Mouse (Mus musculus) spleen, adult 2 months (tissue): Measurements from ENCODE around the gene Cd160. TPM values are rescaled to one million over a fixed set of nuclear protein-coding genes. Genes with fewer than 3 reads are reported as not detected.

Experiments used
- DNase-seq, 2 experiments: peaks; one replicate each; pipeline versions ENCODE4 v3.0.0 to v3.0.0-alpha.2; 2012 to 2021; ENCODE audit warnings: low spot score in 2 of 2, low read depth in 1 of 2
- H3K27ac ChIP-seq: fragments of 200-500 bp; 2 replicates; pipeline ENCODE4 v1.5.1; 2012; ENCODE audit warnings: low read length, inconsistent platforms; ENCODE audit not compliant: insufficient read depth
- H3K27me3 ChIP-seq: fragments of 200-500 bp; 2 replicates; pipeline ENCODE4 v1.6.1; 2012; ENCODE audit warnings: mild to moderate bottlenecking, moderate library complexity, low read length, inconsistent platforms; ENCODE audit not compliant: control insufficient read depth, insufficient read depth
- H3K36me3 ChIP-seq: fragments of 200-500 bp; 2 replicates; pipeline ENCODE4 v1.6.1; 2012; ENCODE audit warnings: mild to moderate bottlenecking, low read length, inconsistent platforms; ENCODE audit not compliant: control insufficient read depth, insufficient read depth
- H3K4me1 ChIP-seq: fragments of 200-500 bp; 2 replicates; pipeline ENCODE4 v1.6.1; 2011; ENCODE audit warnings: inconsistent platforms; ENCODE audit not compliant: control insufficient read depth, insufficient read depth, insufficient read length
- H3K4me3 ChIP-seq: fragments of 200-500 bp; 2 replicates; pipeline ENCODE4 v1.5.1; 2011; ENCODE audit warnings: mild to moderate bottlenecking, inconsistent platforms; ENCODE audit not compliant: insufficient read depth, insufficient read length; ENCODE audit errors: extremely low read depth
- CTCF ChIP-seq: fragments of 200-500 bp; IDR thresholded peaks from 2 replicates; pipeline ENCODE4 v1.5.1; 2011; ENCODE audit warnings: mild to moderate bottlenecking, inconsistent platforms; ENCODE audit not compliant: insufficient read depth, insufficient read length, insufficient replicate concordance; ENCODE audit errors: extremely low read depth
- POLR2A ChIP-seq: fragments of 200-500 bp; IDR thresholded peaks from 2 replicates; pipeline ENCODE4 v1.6.1; 2011; ENCODE audit warnings: low read depth, low read length, inconsistent platforms
- WGBS: fragments of 180-500 bp; shearing (Covaris S2); methylation state at CpG from one replicate; pipeline ENCODE4 v1.1.7; 2018; 5-methylcytosine and 5-hydroxymethylcytosine counted together
- polyA plus RNA-seq: library from polyadenylated mRNA; depleted of rRNA; stranded (reverse); fragments of >200 nt; gene quantifications from 2 replicates; pipeline ENCODE4 v1.2.3, GENCODE M21; 2012

Gene Cd160
- polyA plus RNA-seq, 1 experiment, result 3.2 TPM

DNA sequence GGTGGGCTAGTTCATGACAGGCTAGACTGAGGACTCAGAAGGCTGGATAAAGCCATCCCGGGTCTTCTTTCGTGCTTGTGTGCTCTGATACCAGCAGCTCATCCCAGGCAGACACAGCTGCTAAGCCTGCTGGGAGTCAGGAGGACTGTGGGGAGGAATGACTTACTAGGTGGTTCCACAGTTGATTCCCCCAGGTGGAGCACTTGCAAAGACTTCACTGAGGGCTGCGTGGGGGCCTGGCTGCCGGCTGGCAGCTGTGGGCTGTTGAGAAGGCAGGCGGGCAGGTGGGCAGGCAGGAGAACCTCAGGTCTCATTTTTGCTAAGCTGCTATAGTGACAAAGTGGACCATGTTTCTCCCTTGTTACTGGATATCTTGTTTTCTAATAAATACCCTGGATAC lies 31.3 kb upstream of the Cd160 start:
- no peak for DNase-seq
- Histone ChIP-seq H3K4me1 (no peaks in the 10 kb centered on the region), H3K27me3 (no peaks in the 10 kb centered on the region; the same call in 1 of the 2 replicates), H3K36me3 (0 out of 2 replicates have a peak, but pooled peaks cover 1% of the 10 kb centered on the region), H3K27ac (no peak overlapping the region), H3K4me3 (no peak overlapping the region)
- WGBS, result 92% methylated on average over 5 of the region's 5 CpGs
- TF ChIP-seq CTCF (no peak), POLR2A (no peak)

DNA sequence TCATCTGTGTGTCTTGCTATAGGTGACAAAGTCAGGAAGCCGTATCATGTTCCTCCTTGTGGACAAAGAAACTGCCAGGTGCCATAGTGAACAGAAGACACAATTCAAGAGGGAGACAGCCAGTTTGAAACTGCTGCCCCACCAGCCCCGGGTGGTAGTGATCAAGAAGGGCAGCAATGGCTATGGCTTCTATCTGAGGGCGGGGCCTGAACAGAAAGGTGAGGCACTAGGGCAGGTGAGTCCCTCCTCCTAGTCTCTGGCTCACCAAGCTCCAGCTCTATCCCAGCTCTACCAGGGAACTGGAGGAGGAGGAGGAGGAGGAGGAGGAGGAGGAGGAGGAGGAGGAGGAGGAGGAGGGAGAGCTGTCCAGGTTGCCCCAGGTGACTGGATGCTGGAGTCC lies 26.7 kb upstream of the Cd160 start:
- no peaks in the 10 kb centered on the region for H3K36me3 ChIP-seq
- TF ChIP-seq CTCF, result no peak
- no peak for TF ChIP-seq POLR2A
- 89% methylated on average over 3 of the region's 3 CpGs for WGBS
- DNase-seq, result no peak
- H3K4me3 ChIP-seq, result no peak overlapping the region
- H3K4me1 ChIP-seq, result no peaks in the 10 kb centered on the region
- H3K27ac ChIP-seq, result no peak overlapping the region
- no peaks in the 10 kb centered on the region for H3K27me3 ChIP-seq

DNA sequence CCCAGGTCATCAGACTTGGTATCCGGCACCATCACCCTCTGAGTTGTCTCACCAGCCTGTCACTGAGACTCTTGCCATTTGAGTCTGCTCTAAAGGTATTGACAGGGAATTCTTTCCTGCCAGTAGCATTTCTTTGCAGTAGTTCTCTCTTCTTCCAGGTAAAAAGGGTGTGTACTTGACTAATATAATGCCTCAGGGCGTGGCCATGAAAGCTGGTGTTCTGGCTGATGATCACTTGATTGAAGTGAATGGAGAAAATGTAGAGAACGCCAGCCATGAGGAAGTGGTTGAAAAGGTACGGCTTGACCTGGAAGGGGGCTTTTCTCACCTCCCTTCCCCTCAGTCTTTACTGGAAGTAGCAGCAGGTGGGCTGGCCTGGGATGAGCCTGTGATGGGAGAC lies 25.2 kb upstream of the Cd160 start:
- TF ChIP-seq CTCF (no peak), POLR2A (no peak)
- no peak for DNase-seq
- WGBS, result 74% methylated on average over 4 of the region's 4 CpGs
- H3K4me1 ChIP-seq, result no peaks in the 10 kb centered on the region
- H3K27ac ChIP-seq, result no peak overlapping the region
- H3K36me3 ChIP-seq, result no peaks in the 10 kb centered on the region
- no peak overlapping the region for H3K4me3 ChIP-seq
- no peaks in the 10 kb centered on the region for H3K27me3 ChIP-seq

DNA sequence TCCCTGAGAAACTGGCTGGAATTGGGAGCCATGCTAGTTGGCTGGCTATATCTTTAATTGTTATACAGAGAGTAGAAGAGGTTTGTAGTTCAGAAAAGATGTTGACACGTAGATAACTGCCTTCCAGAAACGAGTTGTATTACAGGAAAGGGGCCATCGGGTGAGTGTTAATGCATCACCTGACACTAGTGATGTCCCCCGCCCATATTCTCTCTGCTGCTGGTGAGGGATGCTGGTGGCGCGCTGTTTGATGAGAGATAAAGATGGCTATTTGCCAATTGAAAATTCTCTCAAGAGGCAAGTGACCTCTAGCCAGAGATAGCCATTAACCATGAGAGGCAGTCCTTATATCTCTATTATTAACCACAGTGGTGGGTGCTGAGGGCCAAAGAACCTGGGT lies 23.4 kb upstream of the Cd160 start:
- Histone ChIP-seq H3K4me3 (no peak overlapping the region), H3K36me3 (no peaks in the 10 kb centered on the region), H3K27me3 (no peaks in the 10 kb centered on the region), H3K4me1 (no peaks in the 10 kb centered on the region), H3K27ac (no peak overlapping the region)
- WGBS, result 69% methylated on average over 6 of the region's 6 CpGs
- TF ChIP-seq CTCF (no peak), POLR2A (no peak)
- DNase-seq, result no peak

DNA sequence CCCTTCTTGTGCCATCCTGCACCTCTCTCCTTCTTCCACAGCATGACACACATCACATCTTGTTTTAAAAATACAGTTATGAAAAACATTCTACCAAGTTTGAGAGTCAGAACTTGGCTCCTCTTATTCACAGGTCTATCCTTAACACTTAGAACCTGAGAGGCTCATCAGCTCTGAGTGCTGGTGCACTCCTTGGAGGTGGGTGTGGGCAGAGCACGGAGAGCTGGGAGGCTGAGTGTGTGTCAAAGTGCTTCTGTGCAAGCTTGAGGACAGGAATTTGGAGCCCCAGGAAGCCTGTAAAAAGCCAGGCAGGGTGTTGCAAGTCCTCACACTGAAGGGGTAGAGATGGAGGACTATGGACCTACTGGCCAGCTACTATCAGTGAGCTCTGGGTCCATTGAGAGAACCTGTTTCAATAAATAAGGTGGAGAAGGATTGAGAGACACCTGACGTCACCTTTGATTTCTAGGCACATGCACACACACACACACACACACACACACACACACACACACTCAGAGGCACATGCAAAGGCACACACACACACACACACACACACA lies 20.1 kb upstream of the Cd160 start:
- 92% methylated on average over 2 of the region's 2 CpGs for WGBS
- Histone ChIP-seq H3K4me1 (no peaks in the 10 kb centered on the region), H3K27me3 (no peaks in the 10 kb centered on the region), H3K4me3 (no peak overlapping the region), H3K27ac (no peak overlapping the region), H3K36me3 (no peaks in the 10 kb centered on the region)
- DNase-seq, result no peak
- TF ChIP-seq CTCF (no peak), POLR2A (no peak)

DNA sequence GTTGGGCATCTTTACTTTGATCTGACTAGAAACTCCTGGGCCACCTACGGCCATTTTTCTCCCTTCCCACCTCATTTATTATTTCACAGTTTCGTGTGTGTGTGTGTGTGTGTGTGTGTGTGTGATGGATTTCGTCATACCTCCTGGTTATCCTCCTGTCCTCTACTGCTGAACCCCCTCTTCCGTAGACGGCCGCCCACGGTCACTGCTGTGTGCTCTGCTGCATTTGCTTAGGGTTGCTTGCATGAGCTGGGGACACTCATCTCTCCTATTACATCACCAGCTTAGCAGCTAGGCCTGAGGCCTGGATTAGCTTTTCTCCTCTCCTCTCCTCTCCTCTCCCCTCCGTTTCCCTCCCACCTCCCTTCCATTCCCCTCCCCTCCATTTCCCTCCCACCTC lies 19.3 kb upstream of the Cd160 start:
- H3K36me3 ChIP-seq, result no peaks in the 10 kb centered on the region
- no peak for TF ChIP-seq CTCF
- TF ChIP-seq POLR2A, result no peak
- WGBS, result 86% methylated on average over 7 of the region's 8 CpGs
- no peaks in the 10 kb centered on the region for H3K4me1 ChIP-seq
- DNase-seq, result no peak
- no peak overlapping the region for H3K27ac ChIP-seq
- H3K27me3 ChIP-seq, result no peaks in the 10 kb centered on the region
- no peak overlapping the region for H3K4me3 ChIP-seq

DNA sequence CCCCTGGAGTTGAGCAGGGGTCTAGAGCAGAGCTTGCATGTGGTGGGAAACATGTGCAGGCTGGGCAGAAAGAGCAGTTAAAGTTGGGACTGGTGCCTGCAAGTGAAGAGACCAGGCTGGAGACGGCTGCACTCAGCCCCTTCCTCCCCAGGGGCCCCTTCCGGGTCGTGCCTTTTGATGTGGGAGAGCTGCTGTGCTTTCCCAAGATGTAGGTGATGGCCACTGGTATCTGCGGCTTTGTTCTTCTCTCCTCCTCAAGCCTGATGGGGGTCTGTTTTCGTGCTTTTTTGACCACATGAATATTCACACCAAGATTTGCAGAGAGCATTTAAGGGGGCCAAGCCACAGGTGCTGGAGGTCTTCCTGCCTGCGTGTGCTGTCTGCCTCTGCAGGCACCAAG lies 18.5 kb upstream of the Cd160 start:
- TF ChIP-seq CTCF (no peak), POLR2A (no peak)
- no peak overlapping the region for H3K27ac ChIP-seq
- no peaks in the 10 kb centered on the region for H3K27me3 ChIP-seq
- DNase-seq, result peak in 1 of 2 experiments; percentile 2
- no peak overlapping the region for H3K4me3 ChIP-seq
- WGBS, result 6% methylated on average over 6 of the region's 6 CpGs
- H3K4me1 ChIP-seq, result no peaks in the 10 kb centered on the region
- no peaks in the 10 kb centered on the region for H3K36me3 ChIP-seq

DNA sequence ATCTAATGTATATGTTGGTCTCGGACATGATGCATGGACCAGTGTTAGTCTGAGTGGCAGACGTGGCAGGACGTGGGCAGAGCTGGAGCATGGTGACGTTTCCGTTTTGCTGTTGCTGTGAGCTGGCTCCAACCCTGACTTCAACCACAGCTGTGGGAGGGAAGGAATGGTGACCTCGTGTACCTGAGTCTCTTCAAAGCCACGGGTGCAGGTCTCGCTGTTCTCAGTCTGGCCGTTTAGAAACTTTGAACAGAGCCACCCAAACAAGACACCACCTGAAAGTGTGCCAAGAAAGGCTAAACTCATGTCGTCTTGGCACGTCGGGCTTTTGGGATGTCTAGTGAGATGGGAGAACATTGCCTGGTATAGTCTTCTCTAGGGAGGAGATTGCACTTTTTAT lies 17.8 kb upstream of the Cd160 start:
- no peaks in the 10 kb centered on the region for H3K36me3 ChIP-seq
- no peaks in the 10 kb centered on the region for H3K4me1 ChIP-seq
- no peak overlapping the region for H3K27ac ChIP-seq
- no peak for DNase-seq
- WGBS, result 34% methylated on average over 12 of the region's 12 CpGs
- TF ChIP-seq POLR2A, result no peak
- no peak overlapping the region for H3K4me3 ChIP-seq
- no peaks in the 10 kb centered on the region for H3K27me3 ChIP-seq
